Mouse (Mus musculus): ENCODE results near the gene Wfdc13.
"Not testable (repeated sequence)": the region's sequence is repeated elsewhere in the genome, so short reads cannot be mapped to it uniquely, and the experiment has no call there.

The Wfdc13 gene

DNA sequence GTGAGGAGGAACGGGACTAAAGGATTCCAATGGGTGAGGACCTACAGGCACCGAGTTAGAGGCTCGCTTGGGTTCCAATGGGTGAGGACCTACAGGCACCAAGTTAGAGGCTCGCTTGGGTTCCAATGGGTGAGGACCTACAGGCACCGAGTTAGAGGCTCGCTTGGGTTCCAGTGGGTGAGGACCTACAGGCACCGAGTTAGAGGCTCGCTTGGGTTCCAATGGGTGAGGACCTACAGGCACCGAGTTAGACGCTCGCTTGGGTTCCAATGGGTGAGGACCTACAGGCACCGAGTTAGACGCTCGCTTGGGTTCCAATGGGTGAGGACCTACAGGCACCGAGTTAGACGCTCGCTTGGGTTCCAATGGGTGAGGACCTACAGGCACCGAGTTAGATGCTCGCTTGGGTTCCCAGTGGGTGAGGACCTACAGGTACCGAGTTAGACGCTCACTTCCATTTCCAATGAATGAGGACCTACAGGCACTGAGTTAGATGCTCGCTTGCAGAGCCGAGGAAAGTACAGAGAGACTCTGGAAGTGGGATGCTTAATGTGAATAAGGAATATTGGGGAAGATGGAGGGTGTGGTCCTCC is 31.4 kb downstream of the Wfdc13 start:
- not testable (repeated sequence) for DNase-seq

DNA sequence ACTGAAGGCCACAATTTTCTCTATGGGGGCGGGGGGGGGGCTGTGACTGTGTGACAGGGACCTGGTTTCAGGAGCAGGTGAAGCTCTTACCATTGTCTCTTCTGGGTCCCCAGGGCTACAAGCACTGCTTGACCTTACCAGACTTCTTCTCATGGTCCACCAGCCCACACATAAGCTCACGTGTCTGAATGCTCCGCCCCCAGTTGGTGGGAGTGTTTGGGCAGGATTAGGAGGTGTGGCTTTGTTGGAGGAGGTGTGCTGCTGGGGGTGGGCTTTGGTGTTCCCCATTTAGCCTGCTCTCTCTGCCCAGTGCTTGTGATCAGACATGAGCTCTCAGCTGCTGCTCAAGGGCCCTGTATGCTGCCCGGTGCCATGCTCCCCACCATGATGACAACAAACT is 38.4 kb downstream of the Wfdc13 start:
- DNase-seq = no peak

DNA sequence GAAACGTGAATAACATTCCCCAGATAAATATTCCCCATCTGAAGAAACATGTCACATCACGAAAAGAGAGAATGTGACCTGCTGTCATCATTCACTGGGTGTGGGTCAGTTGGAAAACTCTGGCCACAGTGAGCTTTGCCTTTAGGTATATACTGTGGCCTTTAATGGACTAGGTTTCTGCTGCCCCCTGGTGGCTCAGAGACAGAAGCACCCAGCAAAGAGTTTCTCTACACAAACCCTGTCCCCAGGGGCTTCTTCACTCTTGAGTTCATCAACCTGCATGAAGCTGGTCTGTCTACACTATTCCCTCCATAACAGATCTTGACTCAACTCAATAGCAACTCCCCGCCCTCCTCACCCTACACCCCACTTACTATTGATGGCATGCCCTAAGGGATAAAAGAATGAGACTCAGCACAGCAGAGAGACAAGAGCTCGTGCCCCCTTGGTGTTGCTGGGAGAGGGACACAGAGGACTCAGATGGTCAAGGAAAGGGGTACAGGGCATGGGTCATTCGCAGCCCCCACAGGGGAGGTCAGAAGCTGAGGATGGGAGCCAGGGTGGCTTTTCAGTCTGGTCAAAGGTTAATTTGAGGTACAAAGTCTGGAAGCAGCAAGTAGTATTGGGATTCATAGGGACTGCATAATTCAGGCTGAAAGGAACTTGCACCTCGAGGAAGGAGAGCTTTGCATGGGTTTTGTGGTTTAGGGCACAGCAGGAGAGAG is 41.1 kb downstream of the Wfdc13 start:
- DNase-seq = peak; percentile 16

DNA sequence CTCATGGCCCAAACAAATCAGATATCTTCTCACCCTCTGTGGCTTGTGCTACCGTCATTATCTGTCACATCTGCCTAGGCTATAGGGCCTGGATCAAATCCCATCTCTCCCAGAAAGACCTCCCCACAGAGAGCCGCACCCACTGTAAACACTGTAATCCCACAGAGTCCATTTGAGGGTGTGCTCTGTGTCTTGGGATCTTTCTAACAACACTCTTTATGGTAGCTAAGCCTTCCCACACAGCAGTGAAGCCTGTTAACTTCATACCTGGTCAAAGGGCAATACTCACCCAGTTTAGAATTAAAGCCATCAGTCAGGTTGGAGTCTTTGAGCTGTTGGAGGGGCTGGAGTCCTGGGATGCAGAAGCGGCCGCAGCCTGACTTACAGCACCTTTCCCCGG is 46.8 kb downstream of the Wfdc13 start:
- DNase-seq = no peak

DNA sequence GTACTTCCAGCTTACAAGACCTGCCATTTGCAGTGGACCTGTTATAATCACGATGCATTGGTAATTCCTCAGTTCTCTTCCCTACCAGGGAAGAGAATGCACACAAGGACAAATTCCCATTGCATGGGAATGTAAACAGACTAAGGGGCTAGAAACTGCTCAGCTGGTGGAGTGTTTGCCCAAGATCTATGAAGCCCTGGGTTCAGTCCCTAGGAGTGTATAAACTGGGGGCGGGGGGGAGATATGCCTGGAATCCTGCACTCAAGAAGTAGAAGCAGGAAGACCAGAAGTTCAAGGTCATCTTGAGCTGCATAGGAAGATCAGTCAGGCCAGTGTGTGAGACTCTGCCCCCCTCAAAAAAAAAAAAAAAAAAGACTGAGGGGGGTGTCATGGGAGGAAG is 48.4 kb downstream of the Wfdc13 start:
- no peak for DNase-seq

DNA sequence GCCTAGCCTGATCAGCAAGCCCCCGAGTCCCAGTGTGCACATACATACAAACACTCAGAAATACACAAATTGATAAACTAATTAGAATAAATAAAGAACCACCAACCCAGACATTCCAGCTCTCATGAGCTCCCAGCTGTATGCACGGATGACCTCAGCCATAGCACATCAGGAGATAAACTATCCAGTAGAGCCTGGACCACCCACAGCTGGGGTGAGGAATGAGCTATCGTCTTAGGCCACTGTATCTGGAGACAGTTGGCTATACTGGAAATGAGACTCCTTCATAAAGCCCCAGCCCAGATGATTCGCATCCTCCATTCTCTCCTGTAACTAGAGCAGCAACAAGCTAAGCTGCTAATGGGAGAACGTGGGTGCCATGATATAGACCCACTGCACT is 49.9 kb downstream of the Wfdc13 start:
- no peak for DNase-seq

DNA sequence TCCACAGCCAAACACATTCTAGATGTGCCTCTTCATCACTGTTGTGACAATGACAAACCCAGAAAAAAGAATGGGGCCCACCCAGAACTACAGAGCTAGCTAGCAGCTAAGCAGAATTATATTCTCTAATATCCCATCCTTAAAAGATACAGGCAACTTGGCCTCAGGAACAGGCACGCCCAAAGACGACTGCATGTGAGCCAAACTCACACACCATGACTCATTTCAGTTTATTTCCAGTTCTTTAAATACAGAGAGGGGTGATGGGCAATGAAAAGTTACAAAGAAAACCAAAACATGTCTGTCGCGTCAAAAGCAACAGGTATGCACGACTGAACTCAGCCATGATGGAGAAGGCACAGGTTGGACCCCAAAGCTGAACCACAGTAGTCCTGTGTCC is 50.5 kb downstream of the Wfdc13 start:
- no peak for DNase-seq
